Mouse (Mus musculus) CH12.LX (cell line): ENCODE results near the gene Nacc2.

Experiments used
- CTCF ChIP-seq, 2 experiments: IDR thresholded peaks in 1 of 2; conservative IDR thresholded peaks in 1 of 2; 2 replicates each; pipeline ENCODE4 v1.5.1; 2011 to 2012; ENCODE audit warnings: low read depth in 2 of 2, low read length in 2 of 2, improper control_type of control experiment in 1 of 2, inconsistent platforms in 1 of 2, mild to moderate bottlenecking in 1 of 2, moderate library complexity in 1 of 2
- NRF1 ChIP-seq: IDR thresholded peaks from 2 replicates; pipeline ENCODE4 v1.6.1; 2014; ENCODE audit warnings: low read depth, mild to moderate bottlenecking, inconsistent platforms, low read length, improper control_type of control experiment, moderate library complexity
- SIN3A ChIP-seq: IDR thresholded peaks from 2 replicates; pipeline ENCODE4 v1.6.1; 2012; ENCODE audit warnings: low read length, improper control_type of control experiment, inconsistent platforms
- ZC3H11A ChIP-seq: IDR thresholded peaks from 2 replicates; pipeline ENCODE4 v1.6.1; 2012; ENCODE audit warnings: low read depth, mild to moderate bottlenecking, inconsistent platforms, low read length, improper control_type of control experiment
- ZKSCAN1 ChIP-seq: IDR thresholded peaks from 2 replicates; pipeline ENCODE4 v1.6.1; 2012; ENCODE audit warnings: low read depth, inconsistent platforms, low read length, improper control_type of control experiment, borderline replicate concordance

GRCm38 (mm10) chr2:26062742-26063427 lies 60.1 kb downstream of the Nacc2 start:
- no peak for TF ChIP-seq ZC3H11A
- no peak for TF ChIP-seq CTCF (conservative IDR thresholded peaks at IDR 0.05 in 1 of 2, IDR thresholded peaks at IDR 0.05 in 1 of 2; ENCODE audit: low read depth in 2 of 2, low read length in 2 of 2)
- no peak for TF ChIP-seq SIN3A
- no peak for TF ChIP-seq ZKSCAN1
- no peak for TF ChIP-seq NRF1
